Mouse (Mus musculus) cortical plate, adult 2 months (tissue): ENCODE results near the gene Pcnp. TPM values are rescaled to one million over a fixed set of nuclear protein-coding genes. Genes with fewer than 3 reads are reported as not detected.
A peak's percentile ranks its signal among the peaks of the same experiment; 100 is the strongest.

Source experiments
- H3K27ac ChIP-seq: fragments of 200-500 bp; 2 replicates; pipeline ENCODE4 v1.5.1; 2012; ENCODE audit warnings: low read length, control low read depth, inconsistent platforms; ENCODE audit not compliant: insufficient read depth
- H3K4me1 ChIP-seq: fragments of 200-500 bp; 2 replicates; pipeline ENCODE4 v1.6.1; 2011; ENCODE audit warnings: low read length; ENCODE audit not compliant: control insufficient read depth, insufficient read depth
- H3K4me3 ChIP-seq: fragments of 200-500 bp; 2 replicates; pipeline ENCODE4 v1.5.1; 2011; ENCODE audit warnings: mild to moderate bottlenecking, low read length, control low read depth; ENCODE audit not compliant: insufficient read depth
- CTCF ChIP-seq: fragments of 200-500 bp; IDR thresholded peaks from 2 replicates; pipeline ENCODE4 v1.5.1; 2011; ENCODE audit warnings: mild to moderate bottlenecking, control low read depth, low read length; ENCODE audit not compliant: insufficient read depth; ENCODE audit errors: extremely low read depth
- POLR2A ChIP-seq: fragments of 200-500 bp; IDR thresholded peaks from 2 replicates; pipeline ENCODE4 v1.6.1; 2011; ENCODE audit warnings: mild to moderate bottlenecking, low read length, control low read depth; ENCODE audit not compliant: insufficient read depth; ENCODE audit errors: extremely low read depth
- polyA plus RNA-seq: library from polyadenylated mRNA; depleted of rRNA; stranded (reverse); fragments of >200 nt; gene quantifications from 2 replicates; pipeline ENCODE4 v1.2.3, GENCODE M21; 2012

Gene Pcnp
- polyA plus RNA-seq, 1 experiment: 129 TPM

DNA sequence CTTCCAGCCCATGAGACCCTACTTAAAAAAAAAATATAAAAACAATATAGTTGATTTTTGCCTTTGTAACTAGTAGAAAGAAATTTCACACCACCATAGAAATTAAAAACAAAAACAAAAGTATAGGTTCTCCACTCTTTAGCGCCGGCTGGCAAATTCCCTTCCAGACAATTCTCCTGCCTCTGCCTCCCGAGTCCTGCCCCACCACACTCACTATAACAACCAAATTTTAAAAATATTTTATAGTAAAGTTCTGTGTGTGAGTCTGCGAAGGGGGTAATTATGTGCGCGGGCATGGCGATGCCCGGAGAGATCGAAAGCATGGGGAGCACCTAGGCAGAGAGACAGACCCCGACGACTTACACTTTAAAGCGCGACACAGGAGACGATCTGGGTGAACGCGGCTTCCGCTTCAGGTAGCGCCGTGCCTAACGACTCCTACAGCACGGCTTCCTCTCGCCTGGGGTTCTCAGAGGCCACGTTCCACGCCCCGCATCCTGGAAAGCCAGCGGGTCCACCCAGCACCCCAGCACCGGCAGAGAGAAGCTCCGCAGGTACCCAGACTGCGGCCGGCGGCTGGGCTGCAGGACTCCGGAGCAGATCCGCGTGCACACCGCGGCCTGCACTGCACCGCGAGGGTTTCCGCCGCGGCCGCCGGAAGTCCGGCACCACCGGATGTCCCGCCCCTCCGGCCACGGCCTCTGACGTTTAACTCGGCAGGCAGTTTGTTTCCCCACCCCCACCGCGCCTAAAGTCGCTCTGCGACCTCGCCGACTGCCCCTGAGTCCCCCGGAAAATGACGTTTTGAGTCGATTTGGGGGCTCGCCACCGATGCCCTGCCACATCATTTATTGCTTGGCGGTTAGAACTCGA, 7.8 kb upstream of the Pcnp start, which contains the start of gene Trmt10c:
Gene Trmt10c, minus strand, starts transcription at position 682 of the 873 bp plus-strand sequence.
- H3K4me1 ChIP-seq: peaks cover 4% of the 10 kb centered on the region
- TF ChIP-seq CTCF: no peak
- peak; percentile 44 for TF ChIP-seq POLR2A
- peak within 1 kb of the TSS; percentile 68 for H3K27ac ChIP-seq
- H3K4me3 ChIP-seq: peak within 1 kb of the TSS; percentile 86

DNA sequence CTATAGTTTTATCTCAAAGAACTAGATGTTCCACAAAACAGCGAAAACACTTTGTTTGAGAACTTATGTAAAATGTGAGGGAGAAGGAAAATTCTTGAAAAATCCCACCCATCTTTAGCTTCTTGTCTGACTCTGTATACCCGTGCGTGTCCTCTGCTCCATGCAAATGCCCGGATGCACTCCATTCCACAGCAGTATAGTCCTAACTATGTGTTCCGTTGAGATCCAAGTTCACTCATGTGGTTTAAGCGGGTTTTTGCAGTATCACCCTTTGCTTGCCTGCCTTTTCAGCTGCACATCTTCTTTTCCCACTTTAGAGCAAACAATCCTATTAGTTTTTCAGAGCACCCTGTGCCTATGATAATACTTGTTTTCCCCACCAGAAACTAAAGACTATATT, 7.0 kb upstream of the Pcnp start:
- Histone ChIP-seq H3K4me3 (peak overlapping the region; percentile 5; the same call in 1 of the 2 replicates), H3K4me1 (peaks cover 4% of the 10 kb centered on the region), H3K27ac (no peak overlapping the region)
- no peak for TF ChIP-seq CTCF
- no peak for TF ChIP-seq POLR2A

DNA sequence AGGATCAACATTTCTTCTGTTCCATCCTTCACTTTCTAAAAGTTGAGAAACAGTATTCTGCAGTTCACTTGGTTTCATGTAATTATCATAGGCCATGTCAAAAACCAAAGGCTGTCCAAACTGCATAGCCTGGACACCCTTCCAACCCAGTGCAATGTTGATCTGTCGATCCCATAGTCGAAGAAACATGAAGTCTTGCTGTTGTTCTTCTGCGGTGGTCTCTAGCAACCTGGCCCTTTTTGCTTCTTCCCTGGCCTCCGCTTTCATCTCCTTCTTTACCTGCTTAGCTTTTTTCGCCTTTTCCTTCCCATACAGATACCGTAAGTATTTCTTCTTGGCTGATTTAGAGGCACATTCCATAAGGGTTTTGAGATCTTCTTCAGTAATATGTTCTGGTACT, 5.0 kb upstream of the Pcnp start:
- no peak overlapping the region for H3K4me3 ChIP-seq

DNA sequence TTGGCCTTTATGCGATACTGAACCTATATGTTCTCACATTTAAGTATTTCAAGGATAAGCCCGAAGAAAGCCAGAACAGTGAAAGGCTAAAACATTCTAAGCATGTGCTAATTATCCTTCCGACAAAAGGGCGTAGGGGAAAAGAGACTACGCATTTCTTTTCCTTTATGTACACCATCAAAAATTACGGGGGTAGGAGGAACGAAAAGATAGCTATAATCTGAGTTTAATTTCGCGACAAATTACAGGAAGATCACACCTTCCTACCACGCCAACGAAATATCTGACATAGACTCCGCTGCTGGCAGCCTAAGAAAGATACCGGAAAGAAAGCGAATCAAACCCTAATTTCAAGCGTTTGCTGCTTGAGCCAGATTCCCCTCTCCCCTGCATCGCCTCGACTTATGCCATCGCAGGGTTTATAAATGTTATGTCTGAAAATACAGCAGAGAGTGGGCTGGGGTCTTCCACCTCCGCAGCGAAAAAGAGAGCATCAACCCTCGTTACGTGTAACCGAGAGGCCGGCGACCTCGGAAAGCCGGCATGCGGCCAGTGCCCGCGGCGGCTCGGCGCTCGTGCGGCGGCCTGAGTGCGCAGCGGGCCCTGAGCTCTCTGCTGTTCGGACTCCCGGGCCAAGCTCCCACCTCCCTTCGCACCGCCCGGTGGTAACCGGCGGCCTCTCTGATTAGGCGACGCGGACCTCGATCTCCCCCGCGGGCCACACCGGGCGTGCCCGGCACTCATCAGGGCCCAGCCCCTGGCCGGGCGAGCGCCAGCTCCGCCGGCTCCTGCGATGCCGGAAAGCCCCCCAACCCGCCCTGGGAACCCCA, 602 bp downstream of the Pcnp start:
- H3K4me1 ChIP-seq: peaks cover 5% of the 10 kb centered on the region; the same call in 1 of the 2 replicates
- no peak for TF ChIP-seq CTCF
- no peak for TF ChIP-seq POLR2A
- H3K27ac ChIP-seq: peak overlapping the region; percentile 87
- H3K4me3 ChIP-seq: peak overlapping the region; percentile 63

More for the DNA sequence above, 5.0 kb upstream of the Pcnp start:
- no peak overlapping the region for H3K27ac ChIP-seq
- TF ChIP-seq CTCF (no peak), POLR2A (no peak)
- peaks cover 4% of the 10 kb centered on the region for H3K4me1 ChIP-seq

DNA sequence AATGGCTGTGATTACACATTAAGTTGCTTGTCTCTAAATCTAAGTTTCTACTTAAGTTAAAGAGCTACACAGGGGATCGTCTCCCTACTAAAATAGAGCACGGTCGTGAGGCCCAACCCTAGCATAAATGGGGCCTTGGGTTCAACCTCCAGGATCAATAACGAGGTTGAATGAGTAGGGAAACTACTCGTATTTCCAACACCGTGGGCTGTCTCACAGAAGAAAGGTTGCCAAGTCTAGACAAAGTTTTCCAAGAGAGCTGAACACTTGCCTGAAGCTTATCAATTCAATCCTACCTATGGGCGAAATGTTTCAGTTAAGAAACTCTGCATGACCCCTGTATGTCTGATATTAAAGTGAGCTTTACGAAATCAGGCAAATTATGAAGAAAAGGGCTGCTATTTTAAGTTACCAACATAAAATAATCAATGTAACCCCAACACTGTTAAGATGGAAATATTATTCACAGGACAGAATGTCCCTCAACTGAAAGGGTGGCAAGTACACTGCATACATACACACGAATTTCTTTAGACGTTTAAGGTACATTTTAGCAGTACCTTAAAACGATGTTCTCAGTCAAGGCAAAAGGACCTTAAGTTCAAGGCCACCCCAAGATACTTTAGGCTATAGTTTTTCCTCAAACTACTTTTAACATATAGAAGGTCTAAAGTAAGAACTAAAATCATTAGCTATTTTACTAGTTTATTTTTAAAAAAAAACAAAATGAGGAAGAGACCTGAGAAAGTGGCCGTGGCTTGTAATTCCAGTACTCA, 1.5 kb downstream of the Pcnp start:
- H3K27ac ChIP-seq: no peak overlapping the region
- H3K4me3 ChIP-seq: peak overlapping the region; percentile 63
- peaks cover 5% of the 10 kb centered on the region; the same call in 1 of the 2 replicates for H3K4me1 ChIP-seq
- TF ChIP-seq POLR2A (no peak), CTCF (no peak)

GRCm38 (mm10) chr16:56019660-56020059, 9.9 kb downstream of the Pcnp start:
- no peak for TF ChIP-seq POLR2A
- no peak for TF ChIP-seq CTCF
- H3K4me3 ChIP-seq: no peak overlapping the region
- H3K4me1 ChIP-seq: no peaks in the 10 kb centered on the region; the same call in 1 of the 2 replicates
- no peak overlapping the region for H3K27ac ChIP-seq

- Histone ChIP-seq H3K27ac (no peak overlapping the region), H3K4me3 (no peak overlapping the region), H3K4me1 (no peaks in the 10 kb centered on the region)
- no peak for TF ChIP-seq POLR2A
- TF ChIP-seq CTCF: no peak
These were observed 15.5 kb downstream of the Pcnp start for GRCm38 (mm10) chr16:56014076-56014475.

GRCm38 (mm10) chr16:56012789-56013743, 16.5 kb downstream of the Pcnp start:
- H3K27ac ChIP-seq: no peak overlapping the region
- TF ChIP-seq CTCF (no peak), POLR2A (no peak)
- no peaks in the 10 kb centered on the region for H3K4me1 ChIP-seq
- H3K4me3 ChIP-seq: no peak overlapping the region

DNA sequence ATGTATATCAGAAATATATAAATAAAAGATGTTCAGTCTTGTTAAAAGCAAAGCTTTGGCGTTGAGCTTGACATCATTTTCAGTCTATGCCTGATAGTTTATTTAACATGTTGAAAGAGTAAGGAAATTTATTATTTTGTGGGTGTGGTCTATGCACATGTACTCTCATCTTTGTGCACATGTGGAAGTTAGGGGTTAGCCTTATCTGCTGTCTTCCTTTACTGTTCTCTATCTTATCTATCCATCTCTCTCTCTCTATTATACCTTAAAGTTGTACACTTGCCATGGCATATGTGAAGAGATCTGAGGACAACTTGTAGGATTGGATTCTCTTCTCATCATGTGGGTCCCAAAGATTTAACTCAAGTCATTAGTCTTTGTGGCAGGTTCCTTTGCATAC, 20.7 kb downstream of the Pcnp start:
- no peak for TF ChIP-seq POLR2A
- TF ChIP-seq CTCF: no peak
- no peak overlapping the region for H3K4me3 ChIP-seq
- no peak overlapping the region for H3K27ac ChIP-seq
- peaks cover 4% of the 10 kb centered on the region for H3K4me1 ChIP-seq
